Mouse (Mus musculus) adrenal gland, postnatal 0 days (tissue): Measurements from ENCODE around the gene Arl10. TPM values are rescaled to one million over a fixed set of nuclear protein-coding genes. Genes with fewer than 3 reads are reported as not detected.

ENCODE experiments used
- microRNA-seq: library from miRNA; unstranded; fragments of <30 nt; microRNA quantifications from one replicate; pipeline ENCODE4, GENCODE M21; 2016; ENCODE audit warnings: borderline replicate concordance; ENCODE audit not compliant: insufficient number of aligned reads
- polyA plus RNA-seq: library from polyadenylated mRNA; unstranded; fragments of >200 nt; fragmentation: Nextera tagmentation; extraction: Ambion mirVana; gene quantifications from 2 replicates; pipeline ENCODE4 v1.2.1, GENCODE M21; 2015

The Arl10 gene
- 25.8 and 34.1 TPM in 2 replicates for polyA plus RNA-seq

DNA sequence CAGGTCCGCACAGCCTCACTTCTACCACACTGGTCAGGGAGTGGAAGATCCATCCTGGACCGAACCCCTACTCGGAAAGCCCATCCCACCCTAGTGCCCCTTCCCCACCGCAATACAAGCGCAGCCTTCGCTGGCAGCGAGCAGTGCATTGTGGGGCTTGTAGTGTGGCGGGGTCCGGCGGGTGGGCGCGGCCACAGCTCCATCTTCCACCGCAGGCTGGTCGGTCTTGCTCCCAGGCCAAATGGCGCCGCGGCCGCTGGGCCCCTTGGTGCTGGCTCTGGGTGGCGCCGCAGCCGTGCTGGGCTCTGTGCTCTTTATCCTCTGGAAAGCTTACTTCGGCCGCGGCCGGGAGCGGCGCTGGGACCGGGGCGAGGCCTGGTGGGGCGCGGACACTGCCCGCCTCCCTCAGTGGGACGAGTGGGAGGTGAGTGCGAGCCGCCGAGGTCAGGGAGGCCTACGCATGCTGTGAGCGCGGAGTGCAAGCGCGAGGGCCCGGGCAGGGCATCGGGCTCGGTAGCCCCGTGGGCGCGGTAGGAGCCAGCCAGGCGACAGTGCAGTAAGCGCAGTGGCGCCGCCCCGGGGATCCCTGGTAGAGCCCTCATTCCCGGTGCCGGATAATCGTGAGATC, at the start of gene Arl10:
Gene Arl10 (plus strand): TSS at position 162 of the 628 bp plus-strand sequence.

GRCm38 (mm10) chr13:54565201-54565581, 9.6 kb upstream of the Arl10 start, which contains the start of gene 4833439L19Rik:
Gene 4833439L19Rik, minus strand, starts transcription at chr13:54565435.

GRCm38 (mm10) chr13:54589996-54590951, 15.5 kb downstream of the Arl10 start, which contains the start of the genes Nop16 and Higd2a:
Gene Nop16, minus strand, starts transcription at chr13:54590090.
Gene Higd2a, plus strand, starts transcription at chr13:54590207.

DNA sequence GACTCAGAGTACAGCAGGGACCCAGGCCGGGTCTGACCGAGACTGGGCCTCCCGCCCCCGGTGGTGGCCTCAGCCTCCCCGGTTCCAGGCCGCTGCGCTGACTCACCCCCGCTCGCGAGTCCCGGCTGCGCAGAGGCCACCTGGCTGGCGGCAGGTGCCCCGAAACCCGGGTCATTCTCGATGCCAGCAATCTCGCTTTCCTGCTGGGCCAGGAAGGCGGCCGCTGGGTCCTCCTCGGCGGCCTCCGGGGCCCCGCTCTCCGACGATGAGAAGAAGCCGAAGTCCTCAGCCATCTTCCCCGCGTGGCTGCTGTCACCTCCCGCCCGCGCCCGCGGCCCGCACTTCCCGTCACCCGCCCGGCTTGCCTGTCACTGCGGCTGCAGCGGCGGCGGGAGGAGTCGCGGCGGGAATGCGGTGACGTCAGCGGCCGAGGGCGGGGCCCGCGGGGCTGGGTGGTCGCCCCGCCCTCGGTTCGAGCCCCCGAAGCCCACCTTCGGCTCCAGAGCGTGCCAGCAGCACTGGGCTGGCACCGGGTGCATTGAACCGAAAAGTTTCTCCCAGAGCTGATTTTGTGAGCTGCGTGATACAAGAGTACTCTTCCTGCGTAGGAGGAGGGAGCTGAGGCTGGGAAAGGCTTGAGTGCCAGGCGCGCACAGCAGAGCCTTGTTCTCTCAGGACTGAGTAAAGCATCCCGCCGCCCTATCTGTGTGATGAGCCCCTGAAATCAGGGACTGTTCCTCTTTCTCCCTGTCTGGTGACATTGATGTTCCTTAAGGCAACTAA, 36.3 kb downstream of the Arl10 start, which contains the start of gene Cltb:
Gene Cltb (minus strand): TSS at position 373 of the 783 bp plus-strand sequence.

DNA sequence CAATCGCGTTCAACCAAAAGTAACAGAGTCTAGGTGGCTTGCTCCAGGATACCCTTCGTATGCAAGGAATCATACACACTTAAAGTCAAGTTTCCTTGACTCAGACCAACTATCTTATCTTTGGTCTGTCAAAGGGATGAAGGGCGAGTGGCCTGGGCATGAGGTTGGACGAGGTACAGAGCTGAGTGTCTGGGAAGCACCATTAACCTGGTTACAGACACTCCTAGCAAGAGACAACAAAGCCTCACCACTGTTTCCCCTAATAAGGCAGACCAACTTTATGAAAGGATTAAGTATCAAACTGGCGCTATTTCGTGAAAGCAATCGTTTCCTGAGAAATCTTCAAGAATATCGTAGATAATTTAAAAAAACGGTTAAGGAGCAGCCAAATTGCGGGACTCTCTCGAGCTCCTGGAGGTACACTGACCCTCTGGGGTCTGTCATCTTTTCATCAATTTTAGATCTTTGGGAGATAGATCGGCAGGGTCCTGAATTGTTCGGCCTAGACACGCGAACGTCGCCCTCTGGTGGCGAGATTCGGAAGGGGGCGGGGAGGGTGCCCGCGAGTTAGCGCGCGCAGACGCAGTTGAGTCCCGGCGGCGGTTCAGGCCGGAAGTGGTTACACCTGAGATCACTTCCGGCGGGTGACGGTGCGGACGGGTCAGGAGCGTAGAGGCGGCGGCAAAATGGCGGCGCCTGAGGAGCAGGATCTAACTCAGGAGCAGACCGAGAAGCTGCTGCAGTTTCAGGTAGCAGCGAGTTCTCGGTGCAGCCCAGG, 46.5 kb downstream of the Arl10 start, which contains the start of gene Faf2:
Gene Faf2 (plus strand): TSS at position 630 of the 778 bp plus-strand sequence.

Small RNA genes within 50 kb of the gene (microRNA-seq; reads per million reads assigned to microRNA genes)
- not detected for gene Gm24195

Other genes with a start within 250 kb of the Arl10 start
- gene Cplx2, start 203.7 kb upstream of the Arl10 start, polyA plus RNA-seq, result 6.5 and 6.6 TPM in 2 replicates
- gene Thoc3, start 106.2 kb upstream of the Arl10 start, polyA plus RNA-seq, result 68.0 and 98.2 TPM in 2 replicates
- 6.0 and 7.1 TPM in 2 replicates for gene Simc1, start 71.2 kb upstream of the Arl10 start, polyA plus RNA-seq
- gene 4833439L19Rik, start 9.6 kb upstream of the Arl10 start, polyA plus RNA-seq, result 80.9 and 116 TPM in 2 replicates
- 60.6 and 70.1 TPM in 2 replicates for gene Nop16, start 15.1 kb downstream of the Arl10 start, polyA plus RNA-seq
- 233 and 359 TPM in 2 replicates for gene Higd2a, start 15.2 kb downstream of the Arl10 start, polyA plus RNA-seq
- 63.4 and 81.3 TPM in 2 replicates for gene Cltb, start 36.3 kb downstream of the Arl10 start, polyA plus RNA-seq
- 51.6 and 68.5 TPM in 2 replicates for gene Faf2, start 46.8 kb downstream of the Arl10 start, polyA plus RNA-seq
- gene Rnf44, start 118.9 kb downstream of the Arl10 start, polyA plus RNA-seq, result 53.9 and 65.9 TPM in 2 replicates
- gene Cdhr2, start 126.4 kb downstream of the Arl10 start, polyA plus RNA-seq, result 0.30 and 1.0 TPM in 2 replicates
- gene Gprin1, start 174.9 kb downstream of the Arl10 start, polyA plus RNA-seq, result 2.5 and 5.9 TPM in 2 replicates
- gene Sncb, start 191.6 kb downstream of the Arl10 start, polyA plus RNA-seq, result 1.0 and 4.8 TPM in 2 replicates
- gene Eif4e1b, start 209.0 kb downstream of the Arl10 start, polyA plus RNA-seq, result not detected in 2 replicates
- 54.9 and 67.6 TPM in 2 replicates for gene Tspan17, start 214.4 kb downstream of the Arl10 start, polyA plus RNA-seq